Mouse (Mus musculus) CD4-positive, CD25-positive, alpha-beta regulatory T cell, adult 4 months (primary cell): ENCODE data around the gene Hapln3. TPM values are rescaled to one million over a fixed set of nuclear protein-coding genes. Genes with fewer than 3 reads are reported as not detected.
A peak's percentile ranks its signal among the peaks of the same experiment; 100 is the strongest.

ENCODE experiments used
- ATAC-seq: one replicate; pipeline ENCODE4 v1.8.0; 2017
- polyA plus RNA-seq, 2 experiments: library from polyadenylated mRNA; unstranded; fragments of 100-300 nt; shearing (Covaris generic); gene quantifications; one replicate each; pipeline ENCODE4 v1.2.1; 2017

Gene Hapln3
- polyA plus RNA-seq: not detected

DNA sequence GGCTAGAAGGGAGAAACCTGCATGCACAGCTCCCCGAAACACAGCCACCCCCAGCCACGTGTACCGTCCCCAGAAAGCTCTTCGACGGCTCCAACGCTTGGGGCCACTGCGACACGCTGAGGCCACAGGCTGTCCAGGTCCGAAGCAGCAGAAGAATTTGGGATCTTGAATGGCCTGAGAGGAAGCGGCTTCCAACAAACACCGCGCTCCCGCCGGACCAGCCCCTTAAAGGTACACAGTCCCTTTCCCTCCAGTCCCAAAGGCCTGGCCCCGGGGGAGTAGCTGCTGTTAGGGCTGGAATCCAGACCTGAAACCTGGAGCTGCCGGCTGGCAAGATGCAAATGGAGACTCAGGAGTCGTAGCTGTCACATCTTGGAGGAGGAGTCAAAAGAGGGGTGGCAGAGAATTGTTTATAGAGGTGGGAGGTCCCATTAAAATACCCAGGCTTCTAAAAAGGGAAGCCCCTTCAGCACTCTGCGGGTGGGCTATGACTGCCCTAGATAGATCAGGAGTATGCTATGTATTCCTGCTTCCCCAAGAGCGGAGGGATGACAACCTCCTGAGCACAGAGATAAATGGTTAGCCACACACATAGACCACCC lies at the start of gene Hapln3:
TSS of gene Hapln3 (minus strand) at position 176 of the 602 bp plus-strand sequence.
- no peak for ATAC-seq

DNA sequence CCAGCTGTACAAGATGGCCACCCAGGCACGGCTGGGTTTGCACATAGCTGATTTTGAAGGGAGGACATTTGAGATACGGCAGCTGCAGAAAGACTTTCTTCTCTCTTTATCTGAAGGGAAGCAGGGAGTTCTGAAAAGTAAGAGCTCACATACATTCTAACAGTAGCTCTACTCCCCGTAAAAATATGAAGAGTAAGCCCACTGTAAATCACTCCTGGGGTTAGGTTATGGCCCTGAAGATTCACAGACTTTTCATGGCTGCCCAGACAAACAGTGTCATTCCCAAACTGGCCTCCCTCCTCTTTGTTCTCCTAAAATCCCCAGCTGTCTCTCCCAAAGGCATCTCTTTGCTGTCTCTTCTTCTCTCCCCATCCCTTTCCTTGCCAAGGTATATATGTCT lies 43.0 kb upstream of the Hapln3 start:
- no peak for ATAC-seq

GRCm38 (mm10) chr7:79171782-79172181 lies 41.0 kb upstream of the Hapln3 start:
- no peak for ATAC-seq

GRCm38 (mm10) chr7:79167006-79167562 lies 36.3 kb upstream of the Hapln3 start:
- ATAC-seq: no peak

DNA sequence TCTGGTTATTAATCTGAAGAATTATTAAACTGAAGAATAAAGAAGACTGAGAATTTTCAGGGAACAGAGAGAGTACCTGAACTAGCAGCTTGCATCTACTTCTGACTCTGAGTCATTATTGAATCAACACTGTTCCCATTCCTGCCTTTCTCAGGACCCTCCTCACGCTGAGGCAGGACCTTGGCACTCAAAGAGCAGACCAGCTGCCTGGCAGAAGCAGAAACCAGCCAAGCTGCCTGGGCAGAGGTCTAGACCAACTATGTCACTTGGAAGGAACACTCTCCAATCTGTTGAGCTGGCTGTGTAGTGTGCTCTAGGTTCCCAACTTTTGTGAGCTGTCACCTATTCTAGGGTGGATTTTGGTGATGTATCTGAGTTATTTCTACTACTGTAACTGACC lies 28.6 kb upstream of the Hapln3 start:
- no peak for ATAC-seq

DNA sequence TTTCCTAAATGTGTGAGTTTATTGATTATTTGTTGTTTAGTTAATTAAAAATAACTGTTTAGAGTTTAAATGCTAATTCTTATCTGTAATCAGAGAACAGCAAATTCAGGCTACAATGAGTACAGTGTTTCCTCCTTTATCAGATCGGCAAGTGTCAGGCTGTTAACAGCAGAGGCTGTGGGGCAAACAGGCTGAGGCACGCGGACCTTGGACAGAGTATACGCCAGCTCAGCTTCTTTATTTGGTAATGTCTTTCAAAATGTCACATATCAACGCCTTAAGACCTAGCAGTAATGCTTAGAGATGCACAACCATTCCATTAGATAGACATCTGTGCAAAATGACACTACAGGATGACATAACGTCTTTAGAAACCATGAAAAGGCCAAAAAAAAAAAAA lies 18.7 kb upstream of the Hapln3 start:
- ATAC-seq: no peak

DNA sequence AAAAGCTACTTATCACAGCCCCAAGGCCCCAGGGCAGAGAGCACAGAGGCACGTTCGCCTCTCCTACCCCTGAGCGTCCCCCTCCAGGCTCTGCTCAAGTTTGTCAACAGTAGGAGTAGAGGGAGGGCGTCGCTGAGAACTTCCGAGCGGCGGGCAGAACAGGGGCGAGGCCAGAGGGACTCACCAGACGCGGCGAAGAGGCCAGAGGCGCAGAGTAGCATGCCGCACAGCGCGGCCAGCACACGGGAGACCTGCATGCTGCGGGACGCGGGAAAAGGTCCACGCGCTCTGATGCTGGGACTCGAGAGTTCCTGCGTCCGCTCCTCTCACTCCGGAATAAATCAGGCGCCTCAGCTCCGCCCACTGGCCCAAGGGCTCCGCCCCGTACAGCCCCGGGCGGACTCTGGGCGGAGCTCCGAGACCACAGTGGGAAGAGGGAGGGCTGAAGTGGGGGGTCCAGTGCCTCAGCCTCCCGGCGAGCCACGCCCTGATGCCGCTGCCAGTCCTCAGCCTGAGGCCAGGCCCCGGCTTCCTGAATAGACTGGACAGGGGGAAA lies 18.0 kb upstream of the Hapln3 start, which contains the start of gene Mfge8:
TSS of gene Mfge8 (minus strand) at position 350 of the 556 bp plus-strand sequence.
- peak; percentile 90 for ATAC-seq

DNA sequence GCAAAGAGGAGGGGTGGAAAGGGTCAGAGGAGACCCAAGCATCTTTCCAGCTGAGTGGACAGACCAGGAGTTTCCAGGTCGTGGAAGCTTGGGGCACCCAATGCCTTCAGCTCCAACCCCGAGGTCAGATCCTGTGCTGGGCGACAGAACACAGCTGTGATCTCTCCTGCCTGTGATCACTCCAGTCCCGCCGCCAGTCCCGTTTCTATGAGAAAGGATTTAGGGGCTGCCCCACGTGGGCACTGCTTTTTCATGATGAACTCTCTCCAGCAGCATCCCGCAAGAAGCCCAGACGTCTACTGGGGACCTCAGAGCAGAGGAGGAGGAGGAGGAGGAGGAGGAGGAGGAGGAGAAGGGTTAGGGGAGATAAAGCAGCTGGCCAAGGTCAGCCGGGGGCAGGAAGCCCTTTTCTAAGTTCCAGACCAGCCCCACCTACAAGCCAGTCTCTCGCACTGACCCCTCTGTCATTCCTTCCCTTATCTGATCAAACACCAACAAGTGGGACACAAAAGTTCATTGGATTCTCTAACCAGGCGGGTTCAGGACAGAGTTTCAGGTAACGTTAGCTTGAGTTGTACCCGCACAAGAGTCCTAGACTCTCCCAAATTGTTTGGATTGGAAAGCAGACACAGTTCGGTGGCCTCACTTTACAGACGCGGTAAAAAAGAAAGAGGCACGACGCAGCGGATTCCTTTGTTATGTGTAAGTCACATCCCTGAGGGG lies 17.3 kb upstream of the Hapln3 start:
- no peak for ATAC-seq

DNA sequence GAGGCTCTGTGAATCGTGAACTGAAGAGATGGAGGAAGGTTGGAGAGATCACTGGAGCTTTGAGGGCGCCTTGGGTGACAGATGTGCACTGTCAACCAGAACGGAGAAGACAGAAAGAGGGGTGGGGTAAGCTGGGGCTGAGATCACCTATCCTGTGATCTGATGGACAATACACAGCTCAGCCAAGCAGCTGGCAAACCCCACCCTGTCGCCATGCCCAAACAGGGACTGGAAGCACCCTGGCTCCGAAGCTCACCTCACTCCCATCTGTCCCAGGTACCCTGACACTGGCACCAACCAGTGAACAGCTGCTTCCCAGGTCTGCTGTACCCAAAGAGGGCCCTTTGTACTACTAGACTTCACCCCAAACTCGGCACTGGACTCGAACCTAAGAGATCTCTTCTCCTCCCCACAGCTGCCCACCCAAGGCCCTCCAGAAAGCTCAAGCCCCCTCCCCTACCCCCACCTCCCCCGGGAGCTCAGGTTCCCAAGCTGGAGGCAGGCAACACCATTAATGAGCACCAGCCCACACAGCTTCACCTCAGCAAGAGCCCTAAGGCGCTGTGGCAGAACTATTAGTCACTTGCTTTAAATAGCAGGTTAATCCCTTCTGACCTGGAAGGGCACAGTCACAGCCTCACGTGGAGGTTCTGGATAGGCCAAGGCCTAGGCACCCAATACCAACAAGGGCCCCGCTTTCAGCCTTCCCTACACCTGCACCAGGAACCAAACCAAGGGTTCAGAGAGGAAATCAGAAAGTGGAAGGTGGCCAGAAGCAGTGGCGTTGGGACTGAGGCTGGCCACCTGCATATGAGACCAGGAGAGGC lies 16.4 kb upstream of the Hapln3 start:
- no peak for ATAC-seq

DNA sequence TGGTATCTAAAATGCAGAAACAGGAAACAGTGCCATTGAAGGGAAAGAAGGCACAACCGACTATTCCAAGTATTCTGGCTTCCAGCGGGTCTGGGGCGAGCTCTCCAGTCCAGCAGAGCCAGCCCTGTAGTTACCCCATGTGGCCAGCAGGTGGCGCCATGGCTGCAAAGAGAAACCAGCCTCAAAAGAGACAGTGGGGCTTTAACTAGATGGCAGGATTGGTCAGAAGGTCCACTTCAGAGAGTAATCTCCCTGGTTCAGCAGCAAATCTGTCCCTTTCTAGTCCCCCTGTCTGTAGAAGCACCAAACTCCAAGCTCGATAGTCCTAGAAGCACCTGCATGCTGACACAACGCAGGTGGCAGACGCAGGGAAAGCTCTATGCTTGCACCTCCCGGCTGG lies 10.1 kb upstream of the Hapln3 start:
- no peak for ATAC-seq

DNA sequence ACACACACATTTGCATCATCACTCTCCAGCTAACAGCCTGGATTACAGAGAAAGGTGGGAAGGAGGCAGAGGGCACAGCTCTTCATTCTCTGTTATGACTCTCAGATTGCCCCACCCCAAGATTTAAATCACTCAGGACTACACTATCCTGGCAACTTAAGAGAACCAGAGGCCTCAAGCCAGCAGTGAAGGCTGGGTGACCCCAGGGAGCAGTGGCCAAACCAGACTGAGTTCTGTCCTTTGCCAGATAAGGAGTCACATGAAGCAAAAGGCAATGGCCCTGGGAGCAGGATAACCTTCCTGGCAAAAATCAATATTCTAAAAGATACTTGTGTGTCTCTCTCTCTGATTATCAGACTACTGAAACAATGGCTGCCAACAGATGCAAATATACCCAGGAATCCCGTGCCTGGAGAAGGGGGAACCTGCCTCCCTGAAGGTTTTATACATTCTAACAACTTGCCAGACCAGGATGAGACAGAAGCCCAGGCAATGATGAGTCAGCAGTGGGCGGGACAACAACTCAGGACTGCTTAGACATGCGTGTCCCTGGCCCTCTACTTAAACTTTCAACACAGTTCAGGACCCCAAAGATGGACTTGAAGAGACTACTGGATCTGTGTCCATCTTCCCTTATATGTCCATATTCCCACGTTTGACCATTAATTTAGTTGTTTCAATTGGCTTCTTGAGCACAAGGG lies 9.2 kb upstream of the Hapln3 start:
- no peak for ATAC-seq

DNA sequence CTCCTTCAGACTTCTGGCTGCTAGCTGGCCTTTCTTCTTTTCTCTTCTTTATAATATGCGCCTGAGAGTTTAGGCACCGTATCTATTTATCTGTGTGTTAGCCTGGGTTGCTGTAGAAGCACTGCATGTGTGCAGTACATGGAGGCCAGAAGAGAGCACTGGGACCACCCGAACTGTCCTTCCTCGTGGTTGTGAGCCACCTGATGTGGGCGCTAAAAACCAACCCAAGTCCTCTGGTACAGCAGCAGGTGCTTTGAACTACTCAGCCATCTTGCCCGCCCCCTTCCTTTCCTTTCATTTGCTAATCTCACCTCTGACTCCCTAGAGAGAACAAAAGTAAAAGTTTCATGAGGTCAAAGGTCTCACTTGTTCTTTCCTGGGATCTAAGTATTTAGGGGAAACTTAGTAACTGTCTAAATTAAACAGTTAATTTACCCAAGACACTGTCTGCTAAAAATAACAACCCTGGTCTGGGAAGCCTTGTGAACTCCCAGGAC lies 8.6 kb upstream of the Hapln3 start:
- ATAC-seq: no peak

- no peak for ATAC-seq
Observed at GRCm38 (mm10) chr7:79133391-79133790, 2.6 kb upstream of the Hapln3 start.

DNA sequence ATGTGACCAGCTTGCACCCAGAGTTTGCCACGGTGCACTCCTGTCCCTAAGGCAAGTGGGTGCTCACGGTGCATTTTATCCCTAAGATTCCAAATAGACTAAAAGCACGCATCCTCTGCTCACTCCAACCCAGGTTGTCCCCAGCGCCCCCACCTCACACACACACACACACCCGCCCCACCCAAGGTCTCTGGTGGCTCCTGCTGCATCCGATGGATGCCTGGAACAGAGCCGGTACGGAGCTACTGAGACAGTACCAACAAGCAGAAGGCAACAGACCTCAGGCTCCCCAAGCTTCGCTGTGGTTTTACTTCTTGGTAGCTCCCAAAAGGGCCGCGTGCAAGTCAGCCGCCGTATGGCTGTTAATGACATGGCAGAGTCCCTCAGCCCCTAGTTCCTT lies 433 bp downstream of the Hapln3 start:
- no peak for ATAC-seq

- no peak for ATAC-seq
Observed at GRCm38 (mm10) chr7:79129883-79130282, 935 bp downstream of the Hapln3 start.

- ATAC-seq: no peak
Observed at GRCm38 (mm10) chr7:79123465-79123864, 7.4 kb downstream of the Hapln3 start.

DNA sequence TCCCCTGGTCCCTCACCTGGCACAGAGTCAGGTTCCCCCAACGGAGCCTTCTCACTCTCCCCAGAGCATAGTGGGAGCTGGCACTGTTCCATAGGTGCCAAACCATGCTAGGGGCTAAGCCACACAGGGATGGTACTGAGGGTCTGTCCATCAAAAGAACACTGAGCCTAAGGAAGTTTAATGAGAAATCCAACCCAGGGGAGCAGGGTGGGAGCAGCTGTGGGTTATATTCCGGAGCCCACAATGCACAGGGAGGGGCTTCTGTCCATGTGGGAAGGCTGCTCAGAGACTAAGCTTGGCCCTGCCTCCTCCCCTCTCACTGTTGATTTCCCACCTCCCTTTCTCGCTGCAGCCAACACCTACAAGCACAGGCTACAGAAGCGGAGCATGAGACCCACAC lies 17.0 kb downstream of the Hapln3 start:
- no peak for ATAC-seq

GRCm38 (mm10) chr7:79096492-79096891 lies 34.3 kb downstream of the Hapln3 start:
- no peak for ATAC-seq

- no peak for ATAC-seq
Observed at GRCm38 (mm10) chr7:79089111-79089510, 41.7 kb downstream of the Hapln3 start.

DNA sequence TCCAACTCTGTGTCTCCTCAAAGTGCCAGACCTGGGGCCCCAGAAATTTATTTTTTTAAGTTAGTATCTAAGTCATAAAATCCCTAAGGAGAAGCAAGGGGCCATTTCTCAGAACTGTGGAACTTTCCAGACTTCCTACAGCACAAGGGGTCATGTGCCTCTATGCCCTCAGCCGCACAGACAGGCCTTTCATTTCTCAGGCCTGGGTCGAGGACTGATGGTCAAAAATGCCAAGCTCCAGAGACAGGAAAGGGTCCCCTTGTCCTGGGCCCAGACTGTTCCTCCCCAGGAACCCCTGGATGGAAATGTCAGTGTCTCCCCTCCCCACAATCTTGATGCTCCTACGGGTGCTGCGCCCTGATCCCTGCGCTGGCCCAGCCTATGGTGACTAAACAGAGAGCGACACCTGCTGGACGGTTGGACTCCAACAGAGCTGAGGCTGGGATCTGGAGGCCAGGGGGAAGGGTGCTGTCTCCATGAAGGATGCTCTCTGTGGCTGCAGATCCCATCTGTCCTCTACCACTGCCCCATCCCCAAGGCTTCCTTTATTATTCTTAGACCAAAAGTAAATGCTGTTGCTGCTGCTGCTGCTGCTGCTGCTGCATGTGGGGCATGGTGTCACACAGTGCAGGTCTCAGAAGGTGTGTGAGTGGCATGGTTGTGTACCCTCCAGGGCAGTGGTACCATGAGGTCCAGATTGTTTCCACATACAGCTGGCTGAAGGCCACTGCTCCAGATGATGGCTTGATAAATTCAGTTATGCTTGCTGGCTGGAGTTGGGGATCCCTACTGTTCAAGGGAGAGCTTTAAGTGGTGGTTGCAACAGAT lies 50.0 kb downstream of the Hapln3 start:
- no peak for ATAC-seq

DNA sequence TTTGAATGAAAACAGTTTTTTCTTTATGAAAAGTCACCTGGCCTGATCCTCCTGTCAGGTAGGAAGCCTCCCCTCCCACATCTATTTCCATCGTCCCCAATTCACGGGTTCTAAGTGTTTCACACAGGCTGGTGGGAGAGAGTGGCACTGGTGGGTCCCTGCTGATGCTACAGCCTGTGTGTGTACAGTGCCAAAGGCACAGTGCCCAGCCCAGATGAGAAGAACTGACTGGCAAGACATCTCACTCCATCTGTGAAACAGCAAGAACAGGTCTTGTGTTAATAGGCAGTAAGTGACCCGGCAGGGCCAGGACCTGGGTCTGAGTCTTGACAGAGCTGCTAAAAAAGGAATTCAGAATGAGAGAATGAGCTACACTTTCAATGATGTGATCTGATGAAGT lies 51.6 kb downstream of the Hapln3 start:
- no peak for ATAC-seq
